Mouse (Mus musculus) mesoderm, embryonic 11.5 days (tissue): ENCODE measurements around the gene Lyst.
A peak's percentile ranks its signal among the peaks of the same experiment; 100 is the strongest.
"Not testable (repeated sequence)": the region's sequence is repeated elsewhere in the genome, so short reads cannot be mapped to it uniquely, and the experiment has no call there.

Experiments
- DNase-seq: peaks from one replicate; pipeline ENCODE4 v3.0.0-alpha.2; 2012; ENCODE audit warnings: low read depth, low spot score

The Lyst gene

GRCm38 (mm10) chr13:13590048-13591011 lies at the start of gene Lyst:
Gene Lyst, plus strand, starts transcription at chr13:13590397.
- DNase-seq: peak; percentile 98

- DNase-seq: not testable (repeated sequence)
These were observed 47.1 kb upstream of the Lyst start for GRCm38 (mm10) chr13:13543073-13543472.

- no peak for DNase-seq
These were observed 43.4 kb upstream of the Lyst start for GRCm38 (mm10) chr13:13546792-13547191.

- DNase-seq: no peak
These were observed 42.3 kb upstream of the Lyst start for GRCm38 (mm10) chr13:13547889-13548288.

GRCm38 (mm10) chr13:13548431-13549190 lies 41.6 kb upstream of the Lyst start:
- DNase-seq: no peak

GRCm38 (mm10) chr13:13549687-13550660 lies 40.2 kb upstream of the Lyst start:
- DNase-seq: no peak

- DNase-seq: no peak
These were observed 38.2 kb upstream of the Lyst start for GRCm38 (mm10) chr13:13552020-13552419.

- no peak for DNase-seq
These were observed 36.5 kb upstream of the Lyst start for GRCm38 (mm10) chr13:13553660-13554059.

- DNase-seq: no peak
These were observed 35.0 kb upstream of the Lyst start for GRCm38 (mm10) chr13:13555196-13555595.

- no peak for DNase-seq
These were observed 33.0 kb upstream of the Lyst start for GRCm38 (mm10) chr13:13557001-13557743.

- no peak for DNase-seq
These were observed 31.9 kb upstream of the Lyst start for GRCm38 (mm10) chr13:13558251-13558650.

- no peak for DNase-seq
These were observed 31.3 kb upstream of the Lyst start for GRCm38 (mm10) chr13:13558900-13559299.

GRCm38 (mm10) chr13:13562571-13562970 lies 27.6 kb upstream of the Lyst start:
- no peak for DNase-seq

GRCm38 (mm10) chr13:13564116-13564515 lies 26.1 kb upstream of the Lyst start:
- DNase-seq: no peak

GRCm38 (mm10) chr13:13564541-13564940 lies 25.7 kb upstream of the Lyst start:
- DNase-seq: no peak

- no peak for DNase-seq
These were observed 22.6 kb upstream of the Lyst start for GRCm38 (mm10) chr13:13567640-13568039.

- no peak for DNase-seq
These were observed 21.4 kb upstream of the Lyst start for GRCm38 (mm10) chr13:13568824-13569223.

- DNase-seq: no peak
These were observed 20.6 kb upstream of the Lyst start for GRCm38 (mm10) chr13:13569603-13570002.

- DNase-seq: no peak
These were observed 17.9 kb upstream of the Lyst start for GRCm38 (mm10) chr13:13572060-13572835.

- DNase-seq: no peak
These were observed 17.3 kb upstream of the Lyst start for GRCm38 (mm10) chr13:13572941-13573340.
